Comparison of ENCODE assay signal across 12 mouse cellular contexts in the genomic region with DNA sequence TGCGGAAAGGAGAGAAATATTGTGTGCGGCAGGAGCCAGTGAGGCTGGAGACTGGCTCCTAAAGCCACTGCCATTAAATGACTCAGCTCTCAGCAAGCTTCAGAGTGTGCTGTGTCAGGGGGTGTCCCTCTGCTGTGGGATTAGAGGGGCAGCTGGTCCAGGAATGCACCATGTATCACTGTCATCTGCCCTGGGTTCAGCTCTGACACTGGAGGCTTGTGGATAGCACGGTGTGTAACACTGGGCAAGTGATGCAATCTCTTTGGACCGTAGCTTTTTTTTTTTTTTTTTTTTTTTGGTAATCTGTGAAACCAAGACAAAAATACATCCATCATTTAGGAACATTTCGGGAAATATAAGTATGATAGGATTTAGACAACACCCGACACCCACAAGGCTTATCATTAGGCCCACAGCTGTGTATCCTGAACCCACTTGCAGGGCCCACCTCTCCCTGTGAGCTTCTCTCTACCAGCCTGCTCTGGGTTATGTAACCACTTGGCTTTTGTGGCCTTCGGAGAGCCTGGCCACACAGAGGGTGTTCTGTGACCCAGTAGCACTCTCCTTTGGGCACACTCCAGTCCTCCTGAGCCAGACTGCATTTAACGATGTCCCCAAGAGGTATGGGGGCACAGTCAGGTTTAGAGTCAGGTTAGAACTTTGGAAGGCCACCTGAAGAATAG. TPM values are rescaled to one million over a fixed set of nuclear protein-coding genes. Genes with fewer than 3 reads are reported as not detected.
DNase-seq lines count a peak whose midpoint lies in the region; ATAC-seq and TF ChIP-seq lines count a peak whose summit lies in the region.
"Had no signal": no experiment of that assay in that cellular context is flagged by ENCODE, and none has a peak within 500 bp of the region (broad histone marks: within the 10 kb centered on the region; RNA-seq: fewer than 3 reads in every experiment).

No protein-coding gene starts in this region.

- no peak overlapping the region for H3K9ac ChIP-seq in kidney, embryonic 15.5 days

- H3K27me3 ChIP-seq in kidney, embryonic 15.5 days: no peaks in the 10 kb centered on the region
- H3K27me3 ChIP-seq in C2C12 (ENCODE audit: control insufficient read depth, insufficient read depth, insufficient read length): no peaks in the 10 kb centered on the region
- H3K27me3 ChIP-seq: megakaryocyte, embryonic 14.5 days had no signal

- 82% methylated on average over 8 of the region's 8 CpGs for WGBS in kidney, embryonic 15.5 days

- no peak overlapping the region for H3K4me3 ChIP-seq in kidney, embryonic 15.5 days (replicated peaks)
- H3K4me3 ChIP-seq in C2C12 (ENCODE audit: insufficient read depth, poor library complexity, severe bottlenecking): no peak overlapping the region
- H3K4me3 ChIP-seq: megakaryocyte, embryonic 14.5 days had no signal

- no peaks in the 10 kb centered on the region for H3K79me2 ChIP-seq in C2C12 (ENCODE audit: control insufficient read depth, insufficient read depth)

- H3K9me3 ChIP-seq in kidney, embryonic 15.5 days (replicated peaks): no peaks in the 10 kb centered on the region
- H3K9me3 ChIP-seq: megakaryocyte, embryonic 14.5 days had no signal

- no peak overlapping the region for H3ac ChIP-seq in C2C12 (ENCODE audit: control insufficient read depth, insufficient read length, low read depth)

- H3K4me2 ChIP-seq in kidney, embryonic 15.5 days: no peak overlapping the region

- DNase-seq in embryo, embryonic 10 days (ENCODE audit: low spot score): peak; percentile 23
- DNase-seq in embryo, embryonic 9.5 days (ENCODE audit: extremely low spot score): no peak
- peak; percentile 29 for DNase-seq in kidney, adult 9 months
- DNase-seq in adrenal gland, postnatal 36 days: peak; percentile 36 to 42
- DNase-seq in layer of hippocampus, postnatal 25 days (ENCODE audit: extremely low spot score in 1 of 2, low spot score in 1 of 2): no peak
- DNase-seq in urinary bladder, postnatal 25 days (ENCODE audit: low spot score): no peak
- DNase-seq: heart, postnatal 4 days; left cerebral cortex, postnatal 4 days; thymus, adult 2 months had no signal

- H3K36me3 ChIP-seq in kidney, embryonic 15.5 days: no peaks in the 10 kb centered on the region
- H3K36me3 ChIP-seq in C2C12 (ENCODE audit: control insufficient read depth, insufficient read depth): no peaks in the 10 kb centered on the region

- no peak overlapping the region for H3K27ac ChIP-seq in kidney, embryonic 15.5 days

- ATAC-seq in kidney, embryonic 15.5 days (replicated peaks; ENCODE audit: low FRiP score): no peak

- H3K79me3 ChIP-seq in C2C12 (ENCODE audit: low read depth): no peaks in the 10 kb centered on the region

- H3K4me1 ChIP-seq in kidney, embryonic 15.5 days: no peaks in the 10 kb centered on the region
- H3K4me1 ChIP-seq: megakaryocyte, embryonic 14.5 days had no signal

- TF ChIP-seq CTCF in C2C12 (IDR thresholded peaks at IDR 0.05; ENCODE audit: control insufficient read depth, insufficient read depth, insufficient read length): no peak

TF ChIP-seq in C2C12, 6 proteins besides CTCF, POLR2A, EP300 and RAD21:
- TF ChIP-seq USF1 (IDR thresholded peaks at IDR 0.05; ENCODE audit: low read depth) (no peak), MYOG (IDR thresholded peaks at IDR 0.05; ENCODE audit: control insufficient read depth, extremely low read depth, insufficient read length) (no peak), CEBPB (IDR thresholded peaks at IDR 0.05; ENCODE audit: low read depth) (peak; percentile 88), MYOD1 (IDR thresholded peaks at IDR 0.05; ENCODE audit: control insufficient read depth, insufficient read length, low read depth) (peak; percentile 91), FOSL1 (IDR thresholded peaks at IDR 0.05; ENCODE audit: insufficient read depth, low read length, poor library complexity, severe bottlenecking) (peak; percentile 84), MAX (IDR thresholded peaks at IDR 0.05) (peak; percentile 31)

RNA-seq across cellular contexts. Expression of a gene that starts 26.3 kb away (rescaled TPM):
- polyA plus RNA-seq in kidney, embryonic 15.5 days (2015; fragmentation: Nextera tagmentation; extraction: Ambion mirVana): 0.73 and 0.96 TPM in 2 replicates
- 2.7 TPM for polyA plus RNA-seq in C2C12 (2012; fragmentation: generic; extraction: Trizol)
- total RNA-seq in adrenal gland, postnatal 36 days (2021): 1 to 10 TPM; 2.7 to 2.9 TPM
- 1 to 10 TPM; 3.2 to 3.8 TPM for total RNA-seq in layer of hippocampus, postnatal 25 days (2021)

Comparison
In these comparisons a context has a peak if more than half of its experiments do, and no peak if none do; other contexts are left out.
1. DNase-seq: peak in embryo, embryonic 10 days (single experiment), kidney, adult 9 months (single experiment) and adrenal gland, postnatal 36 days (2 of 2); none in embryo, embryonic 9.5 days (single experiment), layer of hippocampus, postnatal 25 days (0 of 2) and urinary bladder, postnatal 25 days (single experiment).